Mouse (Mus musculus) MEL-GATA-1-ER (cell line): ENCODE data around the gene Ppp4r1.
A peak's percentile ranks its signal among the peaks of the same experiment; 100 is the strongest.

Source experiments
- DNase-seq: peaks from one replicate; pipeline ENCODE4 v3.0.0-alpha.2; 2012; ENCODE audit warnings: low read depth; ENCODE audit errors: extremely low read depth

Ppp4r1 gene

DNA sequence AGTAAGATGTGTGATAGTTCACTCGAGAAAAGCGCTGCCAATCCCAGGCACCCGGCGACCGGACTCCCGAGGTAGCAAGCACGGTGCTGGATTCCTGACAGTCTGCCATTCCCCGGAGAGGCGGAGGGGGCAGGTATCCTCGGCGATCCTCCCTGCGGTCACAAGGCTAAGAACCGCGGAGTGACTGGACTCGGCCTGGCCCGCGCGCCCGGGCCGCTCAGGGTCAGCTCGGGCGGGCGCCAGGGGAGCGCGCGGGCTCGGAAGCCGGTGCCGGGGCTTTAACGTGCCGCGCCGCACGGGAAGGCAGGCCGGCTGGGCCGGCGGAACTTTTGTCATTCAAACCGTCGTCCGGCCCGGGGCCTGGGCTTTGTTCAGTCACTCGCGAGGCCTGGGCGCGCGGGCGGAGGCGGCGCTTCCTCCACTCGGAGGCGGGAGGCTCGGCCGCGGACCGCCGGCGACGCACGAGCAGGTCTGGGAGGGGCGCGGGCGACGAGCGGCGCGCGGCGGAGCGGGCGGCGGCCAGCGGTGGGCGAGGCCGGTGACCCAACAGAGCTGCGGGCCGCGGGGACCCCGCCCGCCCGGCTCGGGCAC lies at the start of gene Ppp4r1:
Gene Ppp4r1, plus strand, starts transcription at position 23 of the 591 bp plus-strand sequence.
- DNase-seq, result peak; percentile 17

DNA sequence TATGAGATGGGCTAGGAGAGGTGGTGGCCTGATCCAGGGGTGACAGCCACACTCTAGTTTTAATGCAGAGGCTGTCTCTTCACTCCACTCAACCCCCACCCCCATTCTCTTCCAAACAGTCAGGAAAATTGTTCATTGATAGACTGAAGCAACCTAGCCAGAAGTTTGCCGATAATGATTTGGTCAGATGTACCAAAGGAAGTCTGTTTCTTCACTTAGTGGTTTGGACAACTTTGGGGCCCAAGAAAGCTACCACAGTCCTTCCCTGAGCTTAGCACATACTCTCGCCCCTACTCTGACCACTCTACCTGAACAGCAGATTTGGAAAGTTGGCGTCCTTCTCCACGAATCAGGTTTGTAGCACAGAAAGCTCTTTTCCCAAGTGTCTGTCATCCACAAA lies 49.7 kb upstream of the Ppp4r1 start:
- DNase-seq, result no peak

DNA sequence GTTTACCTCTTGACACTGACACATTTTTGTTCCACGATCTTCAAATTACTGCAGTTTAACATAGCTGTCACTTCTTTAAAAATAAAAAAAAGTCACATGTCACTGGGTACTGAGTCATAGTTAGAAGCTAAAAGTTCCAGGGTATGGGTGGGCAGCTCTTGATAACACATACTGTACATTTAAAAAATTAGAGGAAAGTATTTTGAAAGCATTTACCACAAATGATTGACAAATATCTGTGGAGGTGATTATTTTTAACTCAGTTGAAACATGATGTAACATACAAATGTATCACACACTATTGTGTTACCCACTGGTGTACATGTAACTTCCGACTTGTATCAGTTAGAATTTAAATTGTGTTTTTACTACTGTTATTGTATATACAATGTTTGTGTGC lies 47.3 kb upstream of the Ppp4r1 start:
- no peak for DNase-seq

GRCm38 (mm10) chr17:65737175-65737574 lies 45.2 kb upstream of the Ppp4r1 start:
- no peak for DNase-seq

GRCm38 (mm10) chr17:65737622-65738021 lies 44.8 kb upstream of the Ppp4r1 start:
- no peak for DNase-seq

- no peak for DNase-seq
Measured at GRCm38 (mm10) chr17:65739874-65740725, 42.3 kb upstream of the Ppp4r1 start.

DNA sequence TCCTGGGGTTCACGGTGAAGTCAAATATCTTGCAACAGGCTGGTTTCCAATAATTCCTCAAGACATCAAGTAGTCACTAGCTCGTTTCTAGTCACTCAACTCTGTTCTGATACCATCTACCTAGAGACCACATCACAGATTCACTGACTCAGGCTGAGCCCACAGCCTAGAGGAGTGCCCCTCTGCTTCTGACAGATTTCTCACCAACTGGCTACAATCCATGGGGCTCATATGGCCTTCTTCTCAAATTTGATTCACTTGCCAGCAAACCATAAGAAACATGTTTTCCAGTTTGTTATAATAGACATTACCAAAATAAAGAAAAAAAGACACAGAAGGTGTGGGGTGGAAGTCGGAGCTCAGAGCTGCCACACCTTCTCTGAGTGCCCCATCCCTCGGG lies 40.8 kb upstream of the Ppp4r1 start:
- no peak for DNase-seq

DNA sequence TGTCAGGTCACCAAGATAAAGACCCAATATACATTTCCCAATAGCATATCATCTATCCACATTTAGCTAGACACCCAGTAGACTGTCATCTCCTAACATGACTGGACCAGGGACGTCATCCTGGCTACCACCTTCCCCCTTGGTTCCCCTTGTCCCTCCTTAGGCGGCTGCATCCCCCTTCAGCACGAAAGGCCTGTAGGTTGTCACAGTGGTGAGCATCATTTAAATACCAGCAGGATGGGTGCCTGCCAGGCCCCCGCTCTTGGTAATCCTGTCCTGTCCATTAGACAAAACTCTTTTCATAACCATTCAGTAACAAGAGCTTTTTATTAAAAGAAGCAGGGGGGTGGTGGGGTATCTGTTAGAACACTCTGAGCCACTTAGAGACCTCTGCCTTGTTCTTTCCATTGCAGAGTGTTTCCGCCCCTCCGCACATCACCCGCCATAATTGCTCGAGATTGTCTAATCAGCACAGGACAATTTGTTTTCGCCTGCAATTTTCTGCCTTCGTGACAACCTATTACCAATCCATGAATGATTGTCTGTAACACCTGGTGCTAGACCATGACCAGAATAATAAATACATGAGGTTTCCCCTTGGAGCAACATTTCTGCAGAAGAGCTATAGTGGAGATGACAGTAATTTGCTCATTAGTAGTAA lies 40.0 kb upstream of the Ppp4r1 start:
- DNase-seq, result no peak

- no peak for DNase-seq
Measured at GRCm38 (mm10) chr17:65742969-65743368, 39.4 kb upstream of the Ppp4r1 start.

DNA sequence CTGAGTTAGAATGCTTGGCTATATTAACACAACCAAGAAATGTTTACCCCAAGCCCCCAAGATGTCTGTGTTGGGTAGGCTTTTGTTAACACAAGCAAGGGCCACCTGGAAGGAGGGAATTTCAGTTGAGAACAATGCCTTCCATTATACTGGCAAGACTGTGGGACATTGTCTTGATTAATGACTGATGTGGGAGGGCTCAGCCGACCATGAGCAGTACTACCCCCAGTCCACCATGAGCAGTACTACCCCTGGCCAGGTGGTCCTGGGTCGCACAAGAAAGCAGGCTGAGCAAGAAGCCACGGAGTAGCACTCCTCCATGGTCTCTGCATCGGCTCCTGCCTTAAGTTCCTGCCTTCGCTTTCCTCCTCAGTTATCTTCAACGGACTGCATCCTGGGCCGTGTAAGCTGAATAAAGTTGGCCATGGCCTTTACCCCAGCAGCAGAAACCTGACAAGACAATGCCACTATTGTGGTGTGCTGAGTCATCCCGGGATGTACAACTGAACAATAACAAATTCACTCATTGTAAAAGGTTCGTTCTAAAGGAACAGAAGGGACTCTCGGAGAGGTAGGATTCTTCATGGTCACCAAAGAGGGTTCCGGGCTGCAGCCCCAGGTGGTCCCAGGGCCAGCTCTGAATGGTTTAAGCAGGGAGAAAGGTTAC lies 38.6 kb upstream of the Ppp4r1 start:
- no peak for DNase-seq

DNA sequence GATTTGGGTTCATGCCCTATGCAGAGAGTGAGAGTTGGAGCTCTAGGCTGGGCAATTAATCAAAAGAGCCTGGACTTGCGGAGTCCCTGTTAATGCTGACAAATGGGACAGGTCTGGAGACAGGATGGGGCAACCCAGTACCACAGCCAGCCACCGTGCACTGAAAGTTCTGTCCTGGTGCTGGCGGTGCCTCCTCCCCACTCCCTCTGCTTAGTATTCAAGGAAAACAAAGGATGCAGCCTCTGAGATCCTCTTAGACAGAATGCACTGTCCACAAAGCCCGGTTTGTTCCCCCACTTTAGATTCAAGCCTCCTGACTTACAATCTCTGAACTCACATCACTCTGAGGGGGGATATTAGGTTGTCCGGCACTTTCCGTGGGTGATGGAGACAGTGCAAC lies 36.1 kb upstream of the Ppp4r1 start:
- no peak for DNase-seq

DNA sequence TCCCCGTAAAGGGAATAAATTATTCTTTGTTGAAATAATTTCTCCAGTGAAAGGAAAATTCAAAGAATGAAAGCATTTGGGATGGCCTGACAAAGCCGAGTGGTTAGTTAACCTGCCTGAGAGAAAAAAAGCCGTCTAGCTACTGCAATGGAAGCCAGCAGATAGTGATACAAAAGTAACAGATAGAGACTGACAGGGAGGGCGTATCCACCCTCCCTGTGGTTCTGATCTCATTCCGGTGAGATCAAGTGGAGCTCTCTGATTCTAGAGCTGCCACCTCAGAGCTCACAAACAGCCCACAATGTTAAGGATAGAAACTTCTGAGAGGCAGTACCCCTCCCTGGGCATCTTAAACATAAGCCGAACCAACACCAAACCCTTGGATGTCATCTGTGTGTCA lies 33.4 kb upstream of the Ppp4r1 start:
- no peak for DNase-seq

GRCm38 (mm10) chr17:65749803-65750202 lies 32.6 kb upstream of the Ppp4r1 start:
- DNase-seq, result no peak

DNA sequence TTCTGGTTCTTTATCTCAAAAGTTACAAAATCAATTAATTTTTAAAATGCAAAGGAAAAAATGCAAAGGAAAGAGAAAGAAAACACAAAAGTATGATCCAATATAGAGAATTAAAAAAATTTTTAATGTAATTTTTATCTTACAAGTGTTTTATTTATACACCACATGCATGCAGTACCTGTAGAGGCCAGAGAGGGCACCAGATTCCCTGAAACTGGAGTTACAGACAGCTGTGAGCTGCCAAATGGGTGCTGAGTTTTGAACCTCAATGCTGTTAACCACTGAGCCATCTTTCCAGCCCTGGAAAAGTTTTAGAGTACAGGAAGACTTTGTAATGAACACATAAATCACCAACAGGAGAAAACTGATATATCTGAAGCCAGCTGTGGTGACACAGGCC lies 32.1 kb upstream of the Ppp4r1 start:
- no peak for DNase-seq

DNA sequence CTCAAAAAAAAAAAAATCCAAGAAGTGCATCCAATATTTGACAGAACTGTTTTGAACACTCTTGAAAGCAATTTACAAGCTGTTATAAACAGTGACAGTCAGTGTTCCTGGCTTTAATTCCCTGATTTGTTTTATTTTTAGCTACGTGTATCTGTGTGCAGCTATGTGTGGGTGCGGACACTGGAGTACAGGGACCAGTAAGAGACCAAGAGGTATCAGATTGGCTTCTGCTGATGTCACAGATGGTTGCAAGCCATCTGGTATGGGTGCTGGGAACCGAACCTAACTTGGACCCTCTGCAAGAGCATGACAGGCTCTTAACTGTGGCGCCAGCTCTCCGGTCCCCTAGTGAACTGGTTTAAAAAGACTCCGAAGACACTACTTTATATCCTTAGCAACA lies 29.2 kb upstream of the Ppp4r1 start:
- DNase-seq, result no peak

DNA sequence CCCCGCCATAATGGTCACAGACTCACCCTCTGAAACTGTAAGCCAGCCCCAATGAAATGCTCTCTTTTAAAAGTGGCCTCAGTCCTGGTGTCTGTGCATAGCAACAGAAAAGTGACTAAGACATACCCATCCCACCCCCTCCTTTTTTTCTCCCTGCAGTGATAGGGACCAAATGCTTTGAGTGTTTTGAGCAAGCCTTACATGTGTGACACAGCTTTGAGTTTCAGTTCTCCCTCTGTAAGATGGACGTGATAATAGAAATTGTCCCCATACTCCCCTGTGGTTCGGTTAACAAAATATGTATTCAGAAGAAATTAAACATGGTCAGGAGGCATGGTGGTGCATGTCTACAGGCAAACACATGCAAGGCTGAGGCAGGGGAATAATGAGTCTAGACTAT lies 26.5 kb upstream of the Ppp4r1 start:
- DNase-seq, result no peak

GRCm38 (mm10) chr17:65757150-65757549 lies 25.2 kb upstream of the Ppp4r1 start:
- DNase-seq, result no peak

GRCm38 (mm10) chr17:65763221-65763620 lies 19.2 kb upstream of the Ppp4r1 start:
- no peak for DNase-seq

- no peak for DNase-seq
Measured at GRCm38 (mm10) chr17:65768486-65768885, 13.9 kb upstream of the Ppp4r1 start.

DNA sequence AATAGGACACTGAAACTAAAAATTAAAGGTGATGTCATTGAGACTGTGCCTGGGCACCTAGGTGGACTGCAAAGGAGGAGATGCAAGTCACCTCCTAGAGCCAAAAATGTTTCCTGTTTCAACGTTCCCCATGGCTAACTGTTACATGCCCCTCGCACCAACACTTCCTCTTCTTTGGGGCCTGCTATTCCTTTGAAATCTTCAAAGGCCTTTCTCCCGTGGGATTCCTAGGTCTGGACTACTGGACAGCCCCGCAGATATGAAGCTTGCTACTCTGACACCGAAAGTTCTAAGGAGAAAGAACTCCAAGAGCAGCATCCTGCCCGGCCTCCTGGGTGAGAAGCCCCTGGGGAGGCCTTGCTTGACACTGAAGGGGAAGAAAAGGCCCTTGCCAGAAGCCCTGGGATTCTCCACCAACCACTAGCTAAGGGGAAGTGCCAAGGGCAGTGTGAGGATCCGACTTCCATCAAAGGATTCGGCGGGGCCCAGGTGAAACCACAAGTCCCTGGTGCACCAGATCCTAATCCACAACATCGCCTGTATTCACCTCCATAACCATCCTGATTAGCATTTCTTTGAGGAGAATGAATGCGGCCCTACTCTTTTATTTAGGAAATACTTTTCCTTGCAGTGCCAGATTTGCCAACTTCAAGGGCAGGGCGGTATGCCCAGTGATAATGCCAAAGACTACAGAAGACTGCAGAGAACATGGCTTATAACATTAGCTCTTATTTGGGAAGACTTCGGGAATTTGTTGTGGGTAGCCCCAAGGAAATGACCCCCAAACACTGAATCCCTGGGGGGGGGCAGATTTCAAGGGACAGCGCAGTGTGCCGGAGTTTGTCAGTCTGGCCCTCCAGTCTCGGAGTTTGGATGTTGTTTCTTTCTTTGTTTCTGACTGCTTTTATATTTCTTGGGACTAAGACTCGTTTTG lies 11.1 kb upstream of the Ppp4r1 start:
- peak; percentile 69 for DNase-seq
